Mouse (Mus musculus) gastrocnemius, postnatal 10 days (tissue): ENCODE results near the gene Cox7c. TPM values are rescaled to one million over a fixed set of nuclear protein-coding genes. Genes with fewer than 3 reads are reported as not detected.
A peak's percentile ranks its signal among the peaks of the same experiment; 100 is the strongest.
"Not testable (repeated sequence)": the region's sequence is repeated elsewhere in the genome, so short reads cannot be mapped to it uniquely, and the experiment has no call there.

ENCODE experiments used
- DNase-seq: peaks from one replicate; pipeline ENCODE4 v3.0.0; 2021; ENCODE audit warnings: mixed read lengths
- long read RNA-seq, 2 experiments: library from polyadenylated mRNA; stranded (forward); transcript quantifications; one replicate each; pipeline ENCODE4 v2.0.0; 2021
- total RNA-seq, 2 experiments: library from RNA; stranded (reverse); gene quantifications; 2 replicates each; pipeline ENCODE4 v1.2.3; 2021

The Cox7c gene
- 100 to 1,000 TPM; 654 to 811 TPM for total RNA-seq
- long read RNA-seq, experiment 1, transcript Cox7c-203 (3 exons, 540 nt): major isoform, 445 of 464 reads
- long read RNA-seq, experiment 1, transcript Cox7c-204 (2 exons, 709 nt): minor isoform, 5 of 464 reads
- long read RNA-seq, experiment 1, transcript Cox7c-201 (3 exons, 315 nt): minor isoform, 11 of 464 reads
- long read RNA-seq, experiment 1, partial matches to known transcripts: 0 of 464 reads
- long read RNA-seq, experiment 1, other reads (novel, unspliced or antisense): 3 of 464 reads
- long read RNA-seq, experiment 2, transcript Cox7c-201 (3 exons, 315 nt): minor isoform, 8 of 415 reads
- long read RNA-seq, experiment 2, transcript Cox7c-203 (3 exons, 540 nt): major isoform, 403 of 415 reads
- long read RNA-seq, experiment 2, partial matches to known transcripts: 0 of 415 reads
- long read RNA-seq, experiment 2, other reads (novel, unspliced or antisense): 1 of 415 reads

DNA sequence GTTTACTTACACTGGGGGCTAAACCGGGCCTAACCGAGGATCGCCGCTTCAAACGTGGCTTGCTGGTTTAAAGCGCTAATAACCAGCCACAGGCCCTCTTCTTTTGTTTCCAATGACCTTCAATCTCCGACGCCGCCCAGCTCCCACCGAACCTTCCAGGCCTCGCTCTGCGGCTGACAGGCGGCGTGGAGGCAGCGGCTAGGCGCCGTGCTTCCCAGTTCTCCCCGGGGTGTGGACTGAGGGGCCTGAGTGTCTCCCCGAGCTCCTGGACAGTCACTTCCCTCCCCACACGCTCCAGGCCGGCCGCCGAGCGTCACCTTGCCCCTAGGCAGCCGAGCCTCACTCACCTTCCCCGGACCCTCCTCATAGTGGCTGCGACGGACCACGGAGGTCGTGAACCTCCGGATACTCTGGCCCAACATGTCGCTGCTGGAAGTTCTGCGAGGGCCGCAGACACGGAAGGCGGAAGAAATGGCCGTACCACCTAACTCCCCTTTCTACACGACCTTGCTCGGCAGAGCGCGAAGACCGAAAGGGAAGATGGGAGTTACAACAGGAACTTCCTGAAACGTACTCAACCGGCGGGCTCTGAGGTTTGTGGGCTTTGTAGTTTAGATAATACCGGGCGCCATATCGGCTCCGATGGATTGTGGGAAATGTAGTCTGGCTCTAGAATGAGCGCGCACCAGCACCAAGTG lies at the start of gene Cox7c:
Gene Cox7c, minus strand, starts transcription at position 651 of the 698 bp plus-strand sequence.
- peak; percentile 68 for DNase-seq

- DNase-seq: no peak
Measured at GRCm38 (mm10) chr13:86068011-86068724, 21.5 kb upstream of the Cox7c start.

DNA sequence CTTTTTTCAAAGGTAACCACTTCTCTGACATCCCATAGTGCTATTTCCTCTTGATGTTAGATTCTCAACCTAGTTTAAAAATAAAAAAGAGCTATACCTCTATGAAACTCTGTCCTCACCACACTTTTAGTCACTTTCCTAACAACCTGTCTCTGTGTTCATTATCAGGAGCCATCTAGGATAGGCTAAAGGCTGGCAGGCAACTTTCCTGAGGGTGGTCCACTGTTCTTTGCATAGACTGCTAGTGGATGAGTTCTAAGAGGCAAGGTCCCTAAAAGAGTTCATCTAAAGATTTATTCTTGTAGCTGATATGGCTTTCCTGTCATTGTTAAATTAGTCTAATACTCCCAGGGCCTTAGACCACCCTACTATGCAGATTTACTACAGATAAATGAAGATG lies 20.8 kb upstream of the Cox7c start:
- no peak for DNase-seq

DNA sequence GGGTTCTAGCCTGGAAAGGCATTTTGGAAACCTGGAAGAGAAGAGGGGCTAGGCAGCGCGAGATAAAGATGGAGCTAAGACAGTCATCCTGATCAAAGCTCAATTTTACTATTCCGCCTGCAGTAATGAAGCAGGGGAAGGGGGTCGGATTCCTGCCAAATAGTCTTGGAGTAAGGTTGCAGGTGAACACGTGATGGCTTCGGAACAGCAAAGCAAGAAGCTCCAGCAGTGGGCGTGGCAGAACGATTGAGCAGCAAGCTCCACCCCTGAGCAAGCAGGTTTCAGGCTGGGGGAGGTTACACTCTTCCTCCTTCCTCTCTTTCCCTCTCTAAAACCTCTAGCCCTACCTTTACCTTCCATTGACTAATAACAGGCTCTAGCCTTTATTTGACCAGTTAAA lies 7.4 kb upstream of the Cox7c start:
- not testable (repeated sequence) for DNase-seq

DNA sequence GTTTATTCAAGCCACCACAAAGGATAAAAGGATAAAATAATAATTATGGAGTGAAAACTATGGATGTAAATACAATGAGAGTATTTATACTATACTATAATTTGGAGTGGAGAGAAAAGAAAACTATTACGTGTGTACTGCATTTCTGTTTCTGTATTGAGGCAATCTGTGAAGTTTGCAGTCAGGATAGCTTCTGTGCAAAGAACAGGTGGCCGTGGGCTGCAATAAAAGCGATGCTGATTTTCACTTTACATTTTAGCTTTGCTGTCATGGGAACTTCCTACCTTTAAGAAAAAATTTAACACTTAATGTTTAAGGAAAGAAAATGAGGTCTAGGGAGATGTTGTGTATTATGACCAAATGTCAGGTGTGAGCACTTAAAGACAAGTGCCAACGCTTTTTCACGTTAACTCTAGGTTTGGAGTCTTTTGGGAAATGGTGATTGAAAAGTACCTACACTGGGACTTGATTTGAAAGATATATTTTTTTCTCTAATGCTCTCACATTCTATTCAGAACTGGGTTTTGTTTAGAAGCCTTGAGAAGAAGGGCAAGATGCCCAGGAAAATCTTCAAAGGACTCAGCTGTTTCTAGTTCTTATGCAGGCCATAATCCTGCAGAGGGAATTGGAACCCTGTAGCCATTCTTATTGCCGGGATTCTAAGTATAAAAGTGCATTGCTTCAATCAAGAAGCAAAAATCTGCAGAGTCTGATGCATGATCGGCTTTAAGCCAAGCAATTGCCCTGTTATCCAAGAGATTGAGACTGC lies 41.6 kb downstream of the Cox7c start:
- DNase-seq: no peak
